Mouse (Mus musculus) liver, embryonic 15.5 days (tissue): Measurements from ENCODE around the gene Ppp1r11. TPM values are rescaled to one million over a fixed set of nuclear protein-coding genes. Genes with fewer than 3 reads are reported as not detected.

Experiments used
- ATAC-seq: fragments of 200-750 bp; cut with Nextera tagmentation; 2 replicates; pipeline ENCODE4 v1.8.0; 2017; ENCODE audit warnings: moderate number of reproducible peaks, mild to moderate bottlenecking, moderate library complexity; ENCODE audit not compliant: insufficient read depth
- H3K27ac ChIP-seq: fragments of 300-500 bp; sonication (generic); replicated peaks from 2 replicates; pipeline ENCODE4 v1.5.1; 2015; ENCODE audit warnings: mild to moderate bottlenecking, inconsistent platforms
- H3K27me3 ChIP-seq: fragments of 300-500 bp; sonication (generic); 2 replicates; pipeline ENCODE4 v1.6.1; 2015; ENCODE audit warnings: mild to moderate bottlenecking, inconsistent platforms
- H3K36me3 ChIP-seq: fragments of 300-500 bp; sonication (generic); replicated peaks from 2 replicates; pipeline ENCODE4 v1.6.1; 2015; ENCODE audit warnings: moderate library complexity, mild to moderate bottlenecking, inconsistent platforms
- H3K4me1 ChIP-seq: fragments of 300-500 bp; sonication (generic); replicated peaks from 2 replicates; pipeline ENCODE4 v1.6.1; 2015; ENCODE audit warnings: inconsistent platforms
- H3K4me2 ChIP-seq: fragments of 300-500 bp; sonication (generic); 2 replicates; pipeline ENCODE4 v1.6.1; 2015; ENCODE audit warnings: moderate library complexity, mild to moderate bottlenecking, inconsistent platforms
- H3K4me3 ChIP-seq: fragments of 300-500 bp; sonication (generic); replicated peaks from 2 replicates; pipeline ENCODE4 v1.5.1; 2015; ENCODE audit warnings: mild to moderate bottlenecking, inconsistent platforms
- H3K9ac ChIP-seq: fragments of 300-500 bp; sonication (generic); 2 replicates; pipeline ENCODE4 v1.6.1; 2015; ENCODE audit warnings: moderate library complexity, mild to moderate bottlenecking, inconsistent platforms
- H3K9me3 ChIP-seq: fragments of 300-500 bp; sonication (generic); replicated peaks from 2 replicates; pipeline ENCODE4 v1.6.1; 2016; ENCODE audit warnings: inconsistent platforms
- WGBS: fragments of 180-500 bp; shearing (Covaris S2); methylation state at CpG from one replicate; pipeline ENCODE4 v1.1.7; 2015; ENCODE audit warnings: mixed read lengths; ENCODE audit not compliant: insufficient replicate concordance; 5-methylcytosine and 5-hydroxymethylcytosine counted together
- polyA plus RNA-seq: library from polyadenylated mRNA; unstranded; fragments of >200 nt; fragmentation: Nextera tagmentation; extraction: Ambion mirVana; gene quantifications from 2 replicates; pipeline ENCODE4 v1.2.1, GENCODE M21; 2015

Gene Ppp1r11
- polyA plus RNA-seq, 1 experiment from 2014 or later = 25.7 TPM

- Histone ChIP-seq H3K4me3 (no peak overlapping the region), H3K27me3 (peaks cover 39% of the 10 kb centered on the region), H3K9ac (no peak overlapping the region), H3K27ac (no peak overlapping the region), H3K4me1 (no peaks in the 10 kb centered on the region), H3K9me3 (no peaks in the 10 kb centered on the region), H3K4me2 (no peak overlapping the region; the same call in 1 of the 2 replicates), H3K36me3 (no peaks in the 10 kb centered on the region)
- WGBS = 9% methylated on average over 24 of the region's 24 CpGs
- ATAC-seq = no peak
Observed at GRCm38 (mm10) chr17:36988475-36988874, 36.9 kb upstream of the Ppp1r11 start.

- no peak overlapping the region for H3K4me3 ChIP-seq
- WGBS = 41% methylated on average over 5 of the region's 5 CpGs
- peaks cover 36% of the 10 kb centered on the region for H3K27me3 ChIP-seq
- H3K4me2 ChIP-seq = no peak overlapping the region
- ATAC-seq = no peak
- H3K9ac ChIP-seq = no peak overlapping the region
- no peaks in the 10 kb centered on the region for H3K36me3 ChIP-seq
- H3K4me1 ChIP-seq = no peaks in the 10 kb centered on the region
- no peak overlapping the region for H3K27ac ChIP-seq
- H3K9me3 ChIP-seq = no peaks in the 10 kb centered on the region
Observed at GRCm38 (mm10) chr17:36982253-36983155, 31.0 kb upstream of the Ppp1r11 start.

DNA sequence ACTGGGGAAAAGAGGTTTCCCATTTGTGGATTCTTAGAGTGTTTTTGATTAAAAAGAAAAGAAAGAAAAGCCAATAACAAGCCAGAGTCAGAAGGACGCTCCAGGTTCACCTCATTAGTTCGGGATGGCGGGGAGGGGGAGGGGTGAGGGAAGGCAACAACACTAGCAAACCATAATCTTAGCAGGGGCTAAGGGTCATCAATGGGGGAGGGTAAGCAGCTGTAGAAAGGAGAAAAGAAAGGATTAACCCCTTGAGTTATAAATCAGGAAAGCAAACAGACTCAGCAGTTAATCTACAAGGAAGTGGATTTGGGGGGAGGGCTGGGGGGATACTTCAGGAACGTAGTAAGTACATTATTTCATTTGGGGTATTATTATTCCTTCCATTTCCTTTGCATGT, 30.3 kb upstream of the Ppp1r11 start:
- Histone ChIP-seq H3K4me3 (no peak overlapping the region), H3K4me2 (peak overlapping the region; percentile 37; the same call in 1 of the 2 replicates), H3K36me3 (no peaks in the 10 kb centered on the region), H3K27me3 (peaks cover 29% of the 10 kb centered on the region), H3K4me1 (no peaks in the 10 kb centered on the region), H3K9me3 (no peaks in the 10 kb centered on the region), H3K27ac (no peak overlapping the region), H3K9ac (no peak overlapping the region)
- no peak for ATAC-seq
- WGBS = 13% methylated on average over 4 of the region's 4 CpGs

- no peaks in the 10 kb centered on the region for H3K36me3 ChIP-seq
- no peaks in the 10 kb centered on the region for H3K9me3 ChIP-seq
- peak within 1 kb of the TSS; percentile 37 for H3K4me2 ChIP-seq
- no peak within 1 kb of the TSS for H3K27ac ChIP-seq
- no peak for ATAC-seq
- no peaks in the 10 kb centered on the region for H3K4me1 ChIP-seq
- 10% methylated on average over 18 of the region's 18 CpGs for WGBS
- H3K9ac ChIP-seq = no peak within 1 kb of the TSS
- H3K4me3 ChIP-seq = no peak within 1 kb of the TSS
- H3K27me3 ChIP-seq = peaks cover 24% of the 10 kb centered on the region
Observed at GRCm38 (mm10) chr17:36981221-36981813, 29.8 kb upstream of the Ppp1r11 start, which contains the start of gene 2410137M14Rik. Gene 2410137M14Rik, minus strand, starts transcription at chr17:36981237.

GRCm38 (mm10) chr17:36973271-36973787, 21.8 kb upstream of the Ppp1r11 start:
- ATAC-seq = no peak
- WGBS = 47% methylated on average over 8 of the region's 8 CpGs

DNA sequence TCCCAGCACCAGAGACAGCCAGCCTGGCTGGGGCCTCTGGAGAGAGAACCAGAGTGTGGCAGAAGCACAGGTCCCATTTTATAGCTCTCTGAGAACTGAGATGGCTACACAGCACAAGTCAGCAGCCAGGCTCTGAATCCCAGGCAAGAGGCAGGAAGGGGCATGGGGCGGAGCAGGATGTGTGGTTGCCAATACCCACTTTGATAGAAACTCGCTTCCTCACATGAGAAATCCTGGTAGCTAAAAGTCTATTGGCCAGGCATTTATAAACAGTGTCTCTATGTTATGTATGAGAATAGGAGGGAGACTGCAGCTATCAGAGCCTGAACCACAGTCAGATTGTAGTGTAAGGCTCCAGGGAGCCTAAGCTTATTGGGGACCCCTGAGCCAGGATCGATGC, 21.2 kb upstream of the Ppp1r11 start:
- H3K36me3 ChIP-seq = no peaks in the 10 kb centered on the region
- no peak for ATAC-seq
- 0 out of 2 replicates have a peak, but pooled peaks cover 3% of the 10 kb centered on the region for H3K27me3 ChIP-seq
- H3K4me2 ChIP-seq = no peak overlapping the region
- H3K9me3 ChIP-seq = no peaks in the 10 kb centered on the region
- H3K9ac ChIP-seq = no peak overlapping the region
- no peak overlapping the region for H3K27ac ChIP-seq
- 25% methylated on average over 3 of the region's 3 CpGs for WGBS
- H3K4me1 ChIP-seq = no peaks in the 10 kb centered on the region
- no peak overlapping the region for H3K4me3 ChIP-seq

More at GRCm38 (mm10) chr17:36973271-36973787, 21.8 kb upstream of the Ppp1r11 start:
- Histone ChIP-seq H3K4me2 (no peak overlapping the region), H3K36me3 (no peaks in the 10 kb centered on the region), H3K4me1 (no peaks in the 10 kb centered on the region), H3K4me3 (no peak overlapping the region), H3K9ac (no peak overlapping the region), H3K27ac (no peak overlapping the region), H3K27me3 (peaks cover 4% of the 10 kb centered on the region; the same call in 1 of the 2 replicates), H3K9me3 (no peaks in the 10 kb centered on the region)

GRCm38 (mm10) chr17:36971172-36971850, 19.8 kb upstream of the Ppp1r11 start:
- Histone ChIP-seq H3K27me3 (0 out of 2 replicates have a peak, but pooled peaks cover 3% of the 10 kb centered on the region), H3K9me3 (no peaks in the 10 kb centered on the region), H3K36me3 (no peaks in the 10 kb centered on the region), H3K27ac (no peak overlapping the region), H3K4me2 (no peak overlapping the region), H3K4me3 (no peak overlapping the region), H3K4me1 (no peaks in the 10 kb centered on the region), H3K9ac (no peak overlapping the region)
- 56% methylated on average over 6 of the region's 6 CpGs for WGBS
- no peak for ATAC-seq

GRCm38 (mm10) chr17:36970316-36970890, 18.9 kb upstream of the Ppp1r11 start:
- Histone ChIP-seq H3K4me2 (no peak overlapping the region), H3K9ac (no peak overlapping the region), H3K9me3 (no peaks in the 10 kb centered on the region), H3K4me1 (no peaks in the 10 kb centered on the region), H3K27ac (no peak overlapping the region), H3K4me3 (no peak overlapping the region), H3K27me3 (0 out of 2 replicates have a peak, but pooled peaks cover 3% of the 10 kb centered on the region), H3K36me3 (no peaks in the 10 kb centered on the region)
- ATAC-seq = peak; percentile 31
- 65% methylated on average over 14 of the region's 14 CpGs for WGBS

- H3K4me3 ChIP-seq = no peak overlapping the region
- no peaks in the 10 kb centered on the region for H3K36me3 ChIP-seq
- 8% methylated on average over 1 of the region's 1 CpGs for WGBS
- no peak for ATAC-seq
- H3K4me2 ChIP-seq = no peak overlapping the region
- no peaks in the 10 kb centered on the region for H3K4me1 ChIP-seq
- H3K9me3 ChIP-seq = no peaks in the 10 kb centered on the region
- H3K9ac ChIP-seq = no peak overlapping the region
- no peak overlapping the region for H3K27ac ChIP-seq
- H3K27me3 ChIP-seq = no peaks in the 10 kb centered on the region
Observed at GRCm38 (mm10) chr17:36966875-36967274, 15.3 kb upstream of the Ppp1r11 start.

DNA sequence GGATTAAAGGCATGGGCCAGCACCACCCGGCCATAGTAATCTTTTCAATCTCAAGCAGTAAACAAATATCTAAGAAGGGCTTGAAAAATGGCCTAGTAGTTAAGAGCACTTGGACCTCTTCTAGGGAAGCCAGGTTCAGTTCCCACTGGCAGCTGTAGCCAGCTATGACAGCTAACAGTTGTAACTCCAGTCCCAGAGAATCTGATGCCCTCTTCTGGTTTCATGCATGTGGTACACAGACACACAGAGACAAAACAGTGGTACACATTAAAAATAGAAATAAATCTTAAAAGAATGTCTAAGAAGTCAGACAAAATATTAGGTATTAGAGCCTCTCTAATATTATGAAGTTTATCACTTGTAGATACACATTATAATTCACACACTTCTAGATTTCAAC, 9.6 kb upstream of the Ppp1r11 start:
- Histone ChIP-seq H3K27ac (no peak overlapping the region), H3K9ac (no peak overlapping the region), H3K4me1 (peaks cover 20% of the 10 kb centered on the region), H3K36me3 (0 out of 2 replicates have a peak, but pooled peaks cover 7% of the 10 kb centered on the region), H3K27me3 (no peaks in the 10 kb centered on the region), H3K4me2 (no peak overlapping the region), H3K4me3 (no peak overlapping the region), H3K9me3 (no peaks in the 10 kb centered on the region)
- WGBS = 59% methylated on average over 1 of the region's 1 CpGs
- no peak for ATAC-seq
